Mouse (Mus musculus) frontal cortex, postnatal 14 days (tissue): Measurements from ENCODE around the gene Gzmb.
"Not testable (repeated sequence)": the region's sequence is repeated elsewhere in the genome, so short reads cannot be mapped to it uniquely, and the experiment has no call there.

Experiments
- DNase-seq, 2 experiments: peaks; one replicate each; pipeline ENCODE4 v3.0.0; 2022; ENCODE audit warnings: low spot score in 2 of 2

The Gzmb gene

GRCm38 (mm10) chr14:56262153-56262552 is at the start of gene Gzmb:
Gzmb (minus strand) TSS chr14:56262260.
- no peak for DNase-seq

GRCm38 (mm10) chr14:56311801-56312200 is 49.7 kb upstream of the Gzmb start:
- DNase-seq = not testable (repeated sequence)

- no peak for DNase-seq
Observed at GRCm38 (mm10) chr14:56310238-56310637, 48.2 kb upstream of the Gzmb start.

DNA sequence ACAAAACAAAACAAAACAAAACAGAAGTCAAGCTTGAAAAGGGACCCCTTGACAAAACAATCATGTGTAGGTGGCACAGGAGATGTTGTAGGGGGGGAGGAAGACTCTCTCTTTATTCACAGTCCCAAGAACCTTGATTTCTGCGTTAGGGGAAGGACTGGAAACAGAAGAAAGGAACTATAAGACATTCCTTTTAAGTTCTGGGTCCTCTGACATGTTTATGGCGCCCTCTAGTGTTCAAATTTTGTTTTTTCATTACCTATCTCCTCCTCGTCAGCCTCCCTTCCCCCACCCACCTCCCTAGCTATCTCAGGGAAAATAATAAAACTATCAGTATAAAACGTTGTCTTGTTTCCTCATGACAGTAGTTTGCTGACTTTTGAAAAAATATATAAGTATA is 42.1 kb upstream of the Gzmb start:
- DNase-seq = no peak

- DNase-seq = no peak
Observed at GRCm38 (mm10) chr14:56303506-56304025, 41.5 kb upstream of the Gzmb start.

GRCm38 (mm10) chr14:56302091-56302490 is 40.0 kb upstream of the Gzmb start:
- DNase-seq = no peak

GRCm38 (mm10) chr14:56296786-56297185 is 34.7 kb upstream of the Gzmb start:
- no peak for DNase-seq

- no peak for DNase-seq
Observed at GRCm38 (mm10) chr14:56296106-56296505, 34.0 kb upstream of the Gzmb start.

DNA sequence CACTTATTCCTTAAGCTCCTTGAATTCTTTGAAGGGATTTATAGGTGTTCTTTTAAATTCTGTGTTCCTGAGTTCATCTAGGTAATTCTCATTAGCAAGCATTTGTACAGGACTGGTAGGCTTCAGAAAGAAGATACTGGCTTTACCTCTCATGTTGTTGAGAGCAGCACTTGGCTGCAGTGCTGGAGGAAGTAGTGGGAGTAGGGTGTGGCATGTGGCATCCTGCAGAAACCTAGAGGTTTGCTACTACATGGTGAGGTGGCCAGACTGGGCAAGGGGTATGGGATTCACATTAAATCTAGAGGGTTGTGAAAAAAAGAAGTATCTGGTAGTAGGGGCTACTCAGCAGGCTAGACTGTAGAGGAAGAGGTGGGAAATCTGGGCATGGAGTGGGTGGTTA is 31.1 kb upstream of the Gzmb start:
- no peak for DNase-seq

DNA sequence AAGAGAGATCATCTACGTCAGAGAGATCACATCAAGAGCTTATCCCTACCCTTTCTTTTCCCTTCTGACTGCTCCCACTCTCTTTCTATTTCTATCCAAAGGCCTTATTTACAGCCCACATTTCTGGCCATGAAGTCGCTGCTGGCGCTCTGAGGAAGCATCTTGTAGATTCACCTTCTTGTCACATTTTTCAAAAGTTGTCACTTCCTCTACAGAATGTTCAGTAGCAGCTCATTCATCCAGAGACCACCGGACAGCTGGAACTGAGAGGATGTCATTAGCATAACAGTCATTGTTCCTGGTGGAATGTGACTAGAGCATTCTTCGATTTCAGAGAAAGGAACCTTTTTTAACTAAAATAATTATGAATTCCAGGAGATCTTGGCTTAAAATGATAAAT is 26.6 kb upstream of the Gzmb start:
- no peak for DNase-seq

DNA sequence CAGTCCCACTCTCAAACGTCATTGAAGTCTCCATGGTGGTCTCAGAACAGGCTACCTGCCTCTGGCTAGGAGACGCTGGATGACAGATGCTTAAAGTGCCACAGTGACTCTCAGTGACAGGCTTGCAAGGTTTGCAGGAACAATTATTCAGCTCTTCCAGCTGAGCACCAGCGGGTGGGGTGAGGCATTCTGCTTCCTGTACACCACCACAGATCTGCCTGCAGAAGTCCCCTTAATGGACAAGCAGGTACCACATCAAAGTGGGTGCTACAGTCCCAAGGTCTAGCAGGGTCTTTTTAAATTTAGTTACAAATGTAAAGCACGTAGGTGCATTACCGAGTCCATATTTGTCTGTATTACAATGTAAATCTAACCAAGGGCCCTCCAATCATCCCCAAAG is 25.7 kb upstream of the Gzmb start:
- no peak for DNase-seq

- DNase-seq = no peak
Observed at GRCm38 (mm10) chr14:56284356-56285325, 22.6 kb upstream of the Gzmb start.

DNA sequence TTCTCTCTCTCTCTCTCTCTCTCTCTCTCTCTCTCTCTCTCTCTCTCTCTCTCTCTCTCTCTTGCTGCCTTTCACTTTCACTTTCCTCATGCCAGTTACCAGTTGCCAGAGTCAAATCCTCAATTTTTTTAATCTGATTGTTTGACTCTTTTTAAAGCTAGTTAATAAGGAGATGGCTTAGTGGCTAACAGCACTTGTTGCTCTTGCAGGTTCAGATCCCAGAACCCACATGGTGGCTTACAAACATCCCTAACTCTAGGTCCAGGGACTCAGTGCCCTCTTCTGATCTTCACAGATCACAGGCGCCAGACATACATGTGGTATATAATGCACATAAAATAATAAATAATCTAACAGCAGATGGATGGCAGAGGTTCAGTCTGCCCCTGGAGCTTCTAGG is 21.8 kb upstream of the Gzmb start:
- DNase-seq = no peak

- DNase-seq = no peak
Observed at GRCm38 (mm10) chr14:56281090-56281489, 19.0 kb upstream of the Gzmb start.

DNA sequence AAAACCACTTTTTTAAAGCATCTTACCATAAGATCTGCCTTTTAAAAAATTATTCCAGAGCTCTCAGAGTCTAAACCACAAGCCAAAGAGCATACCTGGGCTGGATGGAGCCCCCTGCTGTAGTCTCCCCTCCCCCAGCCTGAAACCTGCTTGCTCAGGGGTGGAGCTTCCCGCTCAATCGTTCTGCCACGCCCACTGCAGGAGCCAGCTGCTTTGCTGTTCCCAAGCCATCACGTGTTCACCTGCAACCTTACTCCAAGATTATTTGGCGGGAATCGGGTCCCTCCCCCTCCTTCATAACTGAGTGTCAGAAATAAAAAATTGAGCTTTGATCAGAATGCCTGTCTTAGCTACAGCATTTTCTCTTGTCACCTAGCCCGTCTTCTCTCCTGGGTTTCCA is 16.6 kb upstream of the Gzmb start:
- DNase-seq = not testable (repeated sequence)

DNA sequence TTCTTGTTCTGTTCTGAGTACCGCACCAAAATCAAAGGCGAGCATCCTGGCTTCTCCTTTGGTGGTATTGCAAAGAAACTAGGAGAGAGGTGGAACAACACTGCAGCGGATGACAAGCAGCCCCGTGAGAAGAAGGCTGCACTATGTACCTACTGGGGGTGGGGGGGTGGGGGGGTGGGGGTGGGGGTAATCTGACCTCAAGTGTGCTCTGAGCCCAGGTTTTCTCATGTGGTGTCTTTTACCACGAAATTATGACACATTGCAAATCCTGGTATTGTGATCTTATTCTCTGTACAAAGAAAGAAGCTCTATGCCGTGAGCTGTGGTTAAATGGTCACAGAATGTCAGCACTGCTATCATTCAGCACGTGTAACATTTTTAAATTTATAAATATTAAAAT is 14.0 kb upstream of the Gzmb start:
- DNase-seq = not testable (repeated sequence)

- DNase-seq = no peak
Observed at GRCm38 (mm10) chr14:56266109-56266508, 4.0 kb upstream of the Gzmb start.

DNA sequence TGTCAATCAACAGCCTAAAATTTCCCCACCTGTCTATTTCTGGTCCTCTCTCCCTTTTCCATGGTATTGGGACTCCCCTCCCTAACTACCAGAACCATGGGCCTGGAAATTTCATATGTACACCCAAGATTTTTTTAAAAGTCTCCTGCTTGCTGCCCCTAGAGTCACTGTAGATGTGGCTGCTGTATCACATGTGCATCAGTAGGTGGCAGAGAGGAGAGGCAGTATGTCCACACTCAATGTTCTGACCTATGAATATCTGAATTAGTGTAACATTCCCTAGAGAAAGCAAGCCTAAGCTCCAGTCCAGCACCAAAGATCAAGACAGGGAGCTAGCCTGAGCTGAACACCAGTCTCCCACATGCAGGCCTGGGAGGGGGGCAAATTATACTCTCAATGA is 21.7 kb downstream of the Gzmb start:
- no peak for DNase-seq

GRCm38 (mm10) chr14:56234556-56234955 is 27.5 kb downstream of the Gzmb start, which contains the start of gene Gzmc:
Gzmc (minus strand) TSS chr14:56234656.
- no peak for DNase-seq

- no peak for DNase-seq
Observed at GRCm38 (mm10) chr14:56211317-56211716, 50.7 kb downstream of the Gzmb start, which contains the start of gene Gzmf. Gzmf (minus strand) TSS chr14:56211417.
